Mouse (Mus musculus): ENCODE measurements around the gene Fgfr2.

The Fgfr2 gene

GRCm38 (mm10) chr7:132934743-132935142 is 188.4 kb downstream of the Fgfr2 start:
- no peak for DNase-seq (ENCODE audit: low spot score)

GRCm38 (mm10) chr7:132933331-132933730 is 189.8 kb downstream of the Fgfr2 start:
- DNase-seq (ENCODE audit: low spot score): no peak

- peak; percentile 70 for DNase-seq (ENCODE audit: low spot score)
Observed at GRCm38 (mm10) chr7:132931560-132932351, 191.4 kb downstream of the Fgfr2 start.

- peak; percentile 94 for DNase-seq (ENCODE audit: low spot score)
Observed at GRCm38 (mm10) chr7:132930850-132931559, 192.1 kb downstream of the Fgfr2 start, which contains the start of gene Zranb1. Zranb1 (plus strand) TSS chr7:132931142.

- DNase-seq (ENCODE audit: low spot score): no peak
Observed at GRCm38 (mm10) chr7:132930055-132930454, 193.1 kb downstream of the Fgfr2 start.

GRCm38 (mm10) chr7:132927201-132927600 is 195.9 kb downstream of the Fgfr2 start:
- DNase-seq (ENCODE audit: low spot score): no peak

- no peak for DNase-seq (ENCODE audit: low spot score)
Observed at GRCm38 (mm10) chr7:132925227-132925626, 197.9 kb downstream of the Fgfr2 start.

GRCm38 (mm10) chr7:132921971-132922370 is 201.2 kb downstream of the Fgfr2 start:
- DNase-seq (ENCODE audit: low spot score): no peak

- no peak for DNase-seq (ENCODE audit: low spot score)
Observed at GRCm38 (mm10) chr7:132903796-132904195, 219.4 kb downstream of the Fgfr2 start.

GRCm38 (mm10) chr7:132900826-132901531 is 222.2 kb downstream of the Fgfr2 start:
- DNase-seq (ENCODE audit: low spot score): no peak

- no peak for DNase-seq (ENCODE audit: low spot score)
Observed at GRCm38 (mm10) chr7:132898234-132898633, 224.9 kb downstream of the Fgfr2 start.

- DNase-seq (ENCODE audit: low spot score): no peak
Observed at GRCm38 (mm10) chr7:132897258-132897657, 225.9 kb downstream of the Fgfr2 start.

GRCm38 (mm10) chr7:132896206-132896815 is 226.8 kb downstream of the Fgfr2 start:
- no peak for DNase-seq (ENCODE audit: low spot score)

- peak; percentile 63 for DNase-seq (ENCODE audit: low spot score)
Observed at GRCm38 (mm10) chr7:132894841-132895555, 228.2 kb downstream of the Fgfr2 start.

- no peak for DNase-seq (ENCODE audit: low spot score)
Observed at GRCm38 (mm10) chr7:132893336-132893735, 229.8 kb downstream of the Fgfr2 start.

- no peak for DNase-seq (ENCODE audit: low spot score)
Observed at GRCm38 (mm10) chr7:132892806-132893205, 230.3 kb downstream of the Fgfr2 start.

GRCm38 (mm10) chr7:132892311-132892661 is 230.9 kb downstream of the Fgfr2 start:
- DNase-seq (ENCODE audit: low spot score): no peak

GRCm38 (mm10) chr7:132891561-132892310 is 231.4 kb downstream of the Fgfr2 start:
- DNase-seq (ENCODE audit: low spot score): no peak

- DNase-seq (ENCODE audit: low spot score): no peak
Observed at GRCm38 (mm10) chr7:132890201-132890600, 232.9 kb downstream of the Fgfr2 start.

- no peak for DNase-seq (ENCODE audit: low spot score)
Observed at GRCm38 (mm10) chr7:132889691-132890090, 233.5 kb downstream of the Fgfr2 start.

Data from adipocyte (in vitro differentiated cells).